Mouse (Mus musculus): ENCODE data around the gene Nmi.

DNA sequence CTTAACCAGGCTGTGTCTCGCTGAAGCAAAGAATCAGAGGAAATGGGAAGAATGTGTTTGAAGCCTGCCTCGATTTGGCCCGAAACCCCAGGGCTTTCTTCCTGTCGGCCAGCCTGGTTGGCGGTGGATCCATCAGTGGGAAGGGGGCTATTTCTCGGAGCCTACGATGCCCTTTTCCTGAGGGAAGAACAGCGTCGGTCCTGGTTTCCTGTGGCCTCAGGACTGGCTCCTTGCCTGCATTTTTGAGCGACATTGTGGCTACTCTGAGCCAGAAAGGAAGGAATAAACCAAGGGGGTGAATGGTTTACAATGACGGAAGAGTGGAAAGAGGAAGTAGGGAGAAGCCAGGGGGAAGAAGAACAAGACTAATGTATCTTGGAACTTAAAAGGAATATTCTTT, 8.3 kb upstream of the Nmi start:
- TF ChIP-seq TAL1 (IDR thresholded peaks at IDR 0.05; ENCODE audit: low read length) (no peak), GATA1 (IDR thresholded peaks at IDR 0.05; ENCODE audit: low read length) (no peak)

Data from erythroblast, embryonic 14.5 days (primary cell).